Mouse (Mus musculus) c-Kit-positive CD71-positive TER-119-positive erythroid progenitor cells, embryonic 14.5 days (primary cell): ENCODE data around the gene Ccdc66.

ENCODE experiments used
- DNase-seq: peaks from one replicate; pipeline ENCODE4 v3.0.0-alpha.2; 2013; ENCODE audit warnings: low spot score

Gene Ccdc66

GRCm38 (mm10) chr14:27507894-27508643, at the start of gene Ccdc66:
Gene Ccdc66, minus strand, starts transcription at chr14:27508460.
- DNase-seq, result peak; percentile 93

- DNase-seq, result no peak
Measured at GRCm38 (mm10) chr14:27543838-27544426, 35.7 kb upstream of the Ccdc66 start.

DNA sequence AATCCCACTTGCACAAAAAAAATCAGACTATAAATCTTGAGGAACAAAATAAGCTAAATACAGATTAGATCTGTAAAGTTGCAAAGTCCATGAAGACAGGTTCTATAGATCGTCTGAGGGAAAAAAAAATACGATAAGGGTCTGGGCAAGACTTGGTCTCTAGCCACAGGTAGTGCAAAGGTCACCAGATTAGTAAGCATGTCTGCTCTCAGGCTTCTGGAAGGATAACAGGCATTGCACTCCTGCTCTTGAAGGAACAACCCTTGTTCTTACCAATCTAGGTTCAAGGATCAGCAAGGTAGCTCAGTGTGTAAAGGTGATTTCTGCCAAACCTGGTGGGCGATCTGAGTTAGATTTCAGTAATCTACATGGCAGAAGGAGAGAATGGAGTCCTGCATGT, 28.2 kb upstream of the Ccdc66 start:
- DNase-seq, result no peak

GRCm38 (mm10) chr14:27524541-27524940, 16.3 kb upstream of the Ccdc66 start:
- DNase-seq, result no peak

DNA sequence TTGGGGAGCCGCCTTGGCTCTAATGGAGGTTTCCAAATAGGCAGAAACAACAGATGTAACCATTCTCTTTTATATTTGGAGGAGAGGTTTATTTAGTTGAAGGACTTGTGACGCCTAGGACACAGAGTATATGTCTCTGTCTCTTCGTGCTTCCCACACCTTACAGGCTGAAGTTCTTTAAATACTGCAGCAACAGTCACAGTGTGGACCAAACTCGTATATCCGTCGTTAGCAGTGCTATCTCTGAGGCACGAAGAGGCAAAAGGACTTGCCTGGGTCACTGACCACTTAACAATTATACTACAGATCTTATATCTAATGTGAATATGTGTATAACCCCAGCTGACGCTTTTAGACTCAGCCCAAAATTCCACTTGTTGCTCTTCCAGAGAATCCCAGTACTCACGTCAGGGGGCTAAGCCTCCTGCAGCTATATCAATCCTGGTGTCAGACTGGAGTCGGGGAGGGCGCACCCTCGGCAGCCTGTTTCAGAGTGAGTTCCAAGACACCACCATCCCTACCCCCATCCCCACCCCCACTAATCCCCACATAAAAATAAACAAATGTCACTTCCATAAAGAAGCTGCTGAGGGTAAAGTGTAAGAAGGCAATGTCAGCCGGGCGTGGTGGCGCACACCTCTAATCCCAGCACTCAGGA, 513 bp upstream of the Ccdc66 start:
- DNase-seq, result no peak

- no peak for DNase-seq
Measured at GRCm38 (mm10) chr14:27501096-27501495, 7.2 kb downstream of the Ccdc66 start.

DNA sequence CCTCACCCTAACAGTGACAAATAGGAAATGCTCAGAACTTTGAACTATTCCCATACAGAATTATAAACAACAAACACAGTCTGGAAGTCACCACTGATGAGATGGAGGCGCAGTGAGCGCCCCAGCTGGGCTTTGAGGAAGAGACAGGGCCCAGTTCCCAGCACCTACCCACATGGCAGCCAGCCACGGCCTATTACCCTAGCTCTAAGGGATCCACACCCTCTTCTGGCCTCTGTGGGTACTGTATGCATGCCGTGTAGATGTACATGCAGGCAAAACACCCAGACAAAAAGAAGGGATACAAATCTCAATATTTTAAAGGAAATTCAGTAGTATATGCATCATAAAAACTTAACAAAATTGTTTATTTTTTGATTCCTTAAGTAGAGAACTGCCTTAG, 14.7 kb downstream of the Ccdc66 start:
- no peak for DNase-seq

GRCm38 (mm10) chr14:27491399-27491798, 16.9 kb downstream of the Ccdc66 start:
- peak; percentile 27 for DNase-seq

DNA sequence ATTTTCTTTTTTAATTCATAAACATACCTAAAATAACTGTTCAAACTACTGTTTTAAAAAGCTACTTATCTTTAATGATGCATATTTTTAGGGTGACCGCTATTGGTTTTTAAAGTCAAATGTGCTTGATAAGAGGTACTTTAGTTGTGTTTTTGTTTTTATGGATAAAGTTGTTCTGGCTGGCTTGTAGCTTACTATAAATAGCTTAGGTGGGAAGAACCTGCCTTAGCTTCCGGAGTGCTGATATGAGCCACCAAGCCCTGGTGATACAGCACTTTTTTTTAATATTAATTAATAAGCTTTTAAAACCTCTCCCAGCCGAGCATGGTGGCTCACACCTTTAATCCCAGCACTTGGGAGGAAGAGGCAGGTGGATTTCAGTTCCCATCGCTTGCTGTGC, 61.3 kb downstream of the Ccdc66 start:
- no peak for DNase-seq

DNA sequence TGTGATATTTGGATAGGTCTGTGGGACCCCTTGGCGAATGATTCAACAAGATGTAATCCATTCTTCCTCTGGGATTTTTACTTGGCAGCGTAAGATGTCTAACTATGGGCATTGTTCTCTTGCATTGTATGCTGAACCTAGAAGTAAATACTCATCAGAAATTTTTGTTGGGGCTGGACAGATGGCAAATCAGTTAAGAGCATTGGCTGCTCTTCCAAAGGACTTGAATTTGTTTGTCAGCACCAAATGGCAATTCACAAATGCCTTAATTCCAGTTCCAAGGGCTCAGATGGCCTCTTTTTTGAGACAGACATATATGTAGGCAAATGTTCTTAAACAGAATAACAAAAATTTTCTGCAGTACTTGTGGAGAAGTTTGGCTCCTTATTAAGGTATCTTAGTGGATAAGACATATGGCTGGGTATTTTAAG, 63.4 kb downstream of the Ccdc66 start:
- DNase-seq, result no peak

DNA sequence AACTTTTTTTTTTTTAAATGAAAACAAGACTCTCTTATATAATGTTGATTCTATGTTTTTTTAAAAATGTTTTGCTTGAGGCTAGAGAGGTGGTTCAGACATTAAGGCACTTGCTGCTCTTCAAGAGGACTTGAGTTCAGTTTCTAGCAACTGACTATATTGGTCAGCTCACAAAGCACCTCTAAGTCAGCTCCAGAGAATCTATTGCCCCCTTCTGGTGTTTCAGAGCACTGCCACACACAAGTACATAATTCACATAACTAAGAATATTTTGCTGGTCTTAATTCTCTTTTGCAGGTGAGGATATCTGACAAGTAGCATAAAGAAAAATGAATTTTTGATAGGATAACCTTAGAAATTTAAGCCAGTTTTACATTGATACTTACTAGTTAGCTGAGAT, 67.3 kb downstream of the Ccdc66 start:
- DNase-seq, result peak; percentile 10

GRCm38 (mm10) chr14:27436826-27437225, 71.4 kb downstream of the Ccdc66 start:
- DNase-seq, result no peak

DNA sequence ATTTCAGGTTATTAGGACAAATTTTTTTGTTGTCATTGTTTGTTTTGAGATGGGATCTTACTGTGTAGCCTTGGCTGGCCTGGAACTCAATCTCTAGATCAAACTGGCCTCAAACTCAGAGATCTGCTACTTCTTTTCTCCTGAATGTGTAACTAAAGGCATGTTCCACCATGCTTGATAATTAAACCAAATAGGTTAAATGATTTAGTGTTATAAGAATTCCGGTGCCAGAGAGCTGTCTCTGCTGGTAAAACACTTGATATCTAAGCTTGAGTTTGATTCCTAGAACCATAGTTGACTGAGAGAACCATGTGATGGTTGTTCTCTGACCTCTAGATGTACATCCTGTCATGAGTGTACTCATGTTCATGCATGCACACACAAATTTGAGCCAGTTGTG, 72.1 kb downstream of the Ccdc66 start:
- no peak for DNase-seq

DNA sequence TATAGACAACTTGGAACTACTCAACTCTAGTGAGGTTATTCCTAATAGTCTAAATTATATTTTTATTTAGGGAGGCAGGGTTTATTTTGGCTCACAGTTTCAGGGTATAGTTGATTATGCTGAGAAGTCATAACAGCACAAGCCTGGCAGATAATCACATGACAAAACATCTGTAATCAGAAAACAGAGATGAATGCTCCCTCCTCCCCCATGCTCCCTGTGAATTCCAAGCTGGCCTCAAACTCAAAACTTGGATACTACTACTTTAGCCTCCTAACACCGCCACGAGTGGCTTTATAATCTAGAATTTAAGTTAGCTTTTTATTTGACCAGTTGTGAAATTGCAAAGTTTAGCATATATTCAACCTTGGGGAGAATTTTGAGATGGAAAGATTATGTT, 76.2 kb downstream of the Ccdc66 start:
- DNase-seq, result no peak
